Mouse (Mus musculus): ENCODE data around the gene Dlgap4.
A peak's percentile ranks its signal among the peaks of the same experiment; 100 is the strongest.

The Dlgap4 gene

DNA sequence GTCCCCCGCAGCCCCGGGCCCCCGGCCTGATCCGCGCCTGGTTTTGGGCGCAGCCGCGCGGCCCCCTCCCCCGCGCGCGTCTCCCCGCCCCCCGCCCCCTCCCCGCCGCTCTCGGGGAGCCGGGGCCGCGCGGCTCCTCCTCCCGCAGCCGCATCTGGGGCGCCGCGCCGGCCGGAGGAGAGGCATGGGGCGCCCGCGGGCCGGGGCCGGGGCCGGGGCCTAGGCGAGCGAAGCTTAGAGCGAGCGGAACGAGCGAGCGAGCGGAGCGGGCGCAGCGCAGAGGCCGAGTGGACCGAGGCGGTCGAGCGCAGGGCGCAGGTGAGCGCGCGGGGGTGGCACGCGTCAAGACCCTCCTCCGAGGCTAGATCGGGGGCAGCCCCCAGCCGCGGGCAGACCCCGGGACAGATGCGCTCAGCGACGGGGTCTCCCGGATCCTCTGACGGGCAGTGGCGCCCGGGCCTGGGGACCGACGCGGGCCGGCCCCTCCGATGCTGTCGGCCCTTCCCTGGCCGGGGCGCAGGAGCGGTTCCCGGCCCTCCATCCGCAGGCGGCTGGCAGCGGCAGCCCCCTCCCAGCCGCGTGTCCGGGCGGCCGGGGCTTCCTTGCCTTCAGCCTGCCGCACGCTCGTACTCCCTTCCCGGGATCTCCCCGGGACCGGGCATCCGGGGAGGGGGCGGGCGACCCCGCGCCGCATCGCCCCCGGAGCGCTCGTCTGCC lies at the start of gene Dlgap4:
TSS of gene Dlgap4 (plus strand) at position 165 of the 717 bp plus-strand sequence.
- DNase-seq (ENCODE audit: low spot score in 2 of 2): no peak

DNA sequence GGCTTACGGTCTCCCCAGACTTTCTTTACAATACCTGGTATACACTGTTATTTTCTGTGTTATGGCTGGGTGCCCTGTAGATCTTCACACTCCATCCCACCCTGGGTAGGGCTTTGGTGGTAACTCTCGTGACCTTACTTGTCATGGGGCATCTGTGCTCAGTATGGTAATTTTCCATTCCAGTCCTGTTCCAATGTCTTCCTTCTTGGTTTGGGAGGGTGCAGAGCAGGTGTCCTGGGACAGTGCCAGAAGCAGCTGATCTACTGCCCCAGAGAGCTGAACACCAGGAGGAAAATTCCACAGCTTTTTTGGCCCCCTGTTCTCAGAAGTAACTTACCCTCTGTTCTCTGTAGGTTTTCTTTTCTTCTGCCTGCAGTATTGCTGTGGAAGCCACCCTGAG lies 47.0 kb upstream of the Dlgap4 start:
- DNase-seq (ENCODE audit: low spot score in 2 of 2): no peak

DNA sequence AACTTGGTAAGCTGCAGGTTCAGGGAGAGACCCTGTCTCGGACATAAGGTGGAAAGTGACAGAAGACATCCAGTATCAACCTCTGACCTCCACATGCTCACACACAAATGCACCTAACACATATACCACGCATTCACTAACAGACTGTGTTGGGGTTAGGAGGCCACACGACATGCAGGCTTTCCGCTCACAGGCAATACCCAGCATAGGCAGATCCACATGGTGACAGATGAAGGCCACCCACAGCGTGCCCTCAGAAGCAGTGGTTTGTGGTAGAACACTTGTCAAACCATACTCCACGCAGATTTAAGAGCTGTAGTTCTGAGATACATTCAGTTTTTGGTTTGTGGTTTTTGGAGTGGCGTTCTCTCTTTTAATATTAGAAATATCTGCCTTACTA lies 44.9 kb upstream of the Dlgap4 start:
- DNase-seq (ENCODE audit: low spot score in 2 of 2): no peak

DNA sequence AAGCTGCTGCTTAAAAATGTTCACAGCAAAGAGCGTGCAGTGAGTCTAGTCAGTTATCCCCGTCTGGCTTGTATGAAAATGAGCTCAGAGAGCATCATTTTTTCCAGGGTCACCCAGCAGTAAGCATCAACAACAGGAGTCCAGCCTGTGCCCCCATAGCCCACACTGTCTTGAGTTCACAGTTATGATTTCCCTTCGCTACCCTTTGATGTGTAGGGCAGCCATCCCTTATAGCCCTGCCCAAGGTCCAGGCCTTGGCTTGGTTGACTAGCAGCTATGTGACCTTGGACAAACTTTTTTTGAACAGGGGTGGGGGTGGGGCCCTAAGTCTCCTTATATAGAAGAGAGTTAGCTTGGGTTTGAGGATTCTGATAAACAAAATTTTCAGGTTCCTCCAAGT lies 44.2 kb upstream of the Dlgap4 start:
- no peak for DNase-seq (ENCODE audit: low spot score in 2 of 2)

DNA sequence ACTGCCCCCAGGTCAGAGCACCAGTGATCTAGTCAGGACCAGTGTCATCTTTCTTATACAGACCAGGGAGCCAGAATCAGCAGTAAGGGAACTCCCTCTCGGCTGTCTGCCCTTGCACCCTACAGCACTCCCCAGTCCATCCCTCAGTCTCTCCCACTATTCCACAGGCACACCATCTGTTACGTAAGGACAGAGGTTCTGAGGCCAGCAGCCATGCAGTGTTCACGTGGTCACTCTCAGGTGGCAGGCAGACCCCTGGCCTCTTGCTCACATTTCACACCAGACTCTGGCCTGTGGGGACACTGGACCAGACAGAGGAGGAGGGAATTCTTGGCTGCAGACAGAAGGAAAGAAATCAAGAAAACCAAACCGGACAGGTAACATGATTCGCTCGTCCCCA lies 42.0 kb upstream of the Dlgap4 start:
- DNase-seq (ENCODE audit: low spot score in 2 of 2): no peak

DNA sequence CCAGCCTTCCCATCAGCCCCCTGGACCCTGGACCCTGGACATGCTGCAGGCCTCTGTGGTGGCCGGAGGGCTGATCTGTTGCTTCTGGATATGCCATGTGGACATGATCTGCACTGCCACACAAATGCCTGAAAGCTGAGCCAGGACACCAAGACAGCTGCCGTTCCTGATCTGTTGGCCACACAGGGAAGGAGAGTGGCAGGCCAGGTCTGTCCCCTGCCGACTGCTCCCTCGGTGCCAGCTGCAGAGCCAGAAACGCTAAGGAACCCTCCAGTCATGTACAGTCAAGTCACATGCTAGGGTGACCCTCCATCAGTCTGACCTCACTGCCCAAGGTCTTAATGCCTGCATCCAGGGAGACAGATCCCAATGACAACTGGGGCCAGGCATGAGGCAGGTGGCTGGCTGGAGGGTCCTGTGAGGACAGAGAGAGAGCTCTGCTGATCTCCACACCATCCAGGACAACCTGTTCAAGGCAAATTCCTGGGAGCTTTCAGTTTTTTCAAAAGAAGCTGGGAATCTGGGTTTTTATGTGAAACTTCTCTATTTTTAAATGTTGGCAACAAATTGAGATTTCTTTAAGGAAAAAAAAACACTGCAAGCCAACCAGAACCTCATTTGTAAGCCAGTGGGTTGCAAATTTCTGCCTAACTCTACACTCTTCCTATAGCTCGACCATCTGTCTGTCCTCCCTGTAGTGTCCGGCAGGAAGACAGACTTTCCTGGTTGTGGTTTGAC lies 36.5 kb upstream of the Dlgap4 start:
- no peak for DNase-seq (ENCODE audit: low spot score in 2 of 2)

DNA sequence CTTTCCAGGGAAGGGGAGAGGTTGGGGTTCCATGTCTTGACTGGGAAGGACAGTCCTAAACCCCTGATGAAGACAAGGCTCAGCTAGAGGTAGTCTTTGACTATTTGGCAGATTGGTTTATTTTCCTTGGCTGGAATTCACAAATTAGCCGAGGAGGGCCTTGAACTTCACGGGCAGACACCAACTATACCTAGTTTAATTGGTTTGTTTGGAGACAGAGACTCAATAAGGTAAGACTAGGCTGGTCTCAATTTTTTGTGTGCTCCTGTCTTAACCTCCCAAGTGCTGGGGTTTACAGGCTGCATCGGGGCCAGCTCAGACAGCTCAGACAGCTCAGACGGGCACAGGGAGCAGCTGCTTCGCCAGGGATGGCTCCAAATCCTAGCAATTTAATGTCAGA lies 33.0 kb upstream of the Dlgap4 start:
- no peak for DNase-seq (ENCODE audit: low spot score in 2 of 2)

DNA sequence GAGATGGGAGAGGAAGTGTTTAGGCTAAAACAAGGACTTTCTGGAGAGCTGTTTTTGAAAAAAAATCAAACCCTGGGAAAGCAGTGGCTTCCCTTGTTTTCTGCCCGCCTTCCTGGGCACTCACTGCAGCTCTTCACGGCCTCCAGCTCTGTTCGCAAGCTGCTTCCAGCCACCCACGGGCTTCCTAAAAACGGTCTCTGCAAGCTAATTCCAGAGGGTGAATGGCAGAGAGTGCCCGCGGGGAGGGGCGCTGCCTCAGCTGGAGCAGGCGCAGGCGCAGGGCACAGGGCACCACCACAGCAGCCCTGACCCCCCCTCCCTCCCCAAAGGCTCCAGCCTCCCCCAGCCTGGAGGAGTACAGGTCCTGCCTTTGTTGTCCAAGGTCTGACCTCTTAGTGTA lies 32.3 kb upstream of the Dlgap4 start:
- DNase-seq (ENCODE audit: low spot score in 2 of 2): peak; percentile 91

DNA sequence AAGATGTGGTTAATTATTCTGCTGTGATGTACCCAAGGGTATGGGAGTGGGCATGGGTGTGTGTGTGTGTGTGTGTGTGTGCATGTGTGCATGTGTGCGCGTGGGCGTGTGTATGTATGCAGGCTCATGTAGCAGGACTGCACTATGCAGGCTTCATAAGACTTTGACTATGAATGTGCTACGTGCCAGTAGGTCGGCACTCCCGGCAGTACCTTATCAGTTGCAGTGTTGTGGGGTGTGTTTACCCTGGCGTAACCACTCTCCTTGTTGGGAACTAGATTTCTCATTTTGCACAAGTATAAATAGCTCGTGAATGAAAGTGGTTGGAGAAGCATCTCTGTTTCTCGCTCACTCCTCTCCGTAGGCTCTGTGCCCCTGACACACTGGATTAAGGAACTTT lies 30.6 kb upstream of the Dlgap4 start:
- DNase-seq (ENCODE audit: low spot score in 2 of 2): peak in 1 of 2 experiments; percentile 9

DNA sequence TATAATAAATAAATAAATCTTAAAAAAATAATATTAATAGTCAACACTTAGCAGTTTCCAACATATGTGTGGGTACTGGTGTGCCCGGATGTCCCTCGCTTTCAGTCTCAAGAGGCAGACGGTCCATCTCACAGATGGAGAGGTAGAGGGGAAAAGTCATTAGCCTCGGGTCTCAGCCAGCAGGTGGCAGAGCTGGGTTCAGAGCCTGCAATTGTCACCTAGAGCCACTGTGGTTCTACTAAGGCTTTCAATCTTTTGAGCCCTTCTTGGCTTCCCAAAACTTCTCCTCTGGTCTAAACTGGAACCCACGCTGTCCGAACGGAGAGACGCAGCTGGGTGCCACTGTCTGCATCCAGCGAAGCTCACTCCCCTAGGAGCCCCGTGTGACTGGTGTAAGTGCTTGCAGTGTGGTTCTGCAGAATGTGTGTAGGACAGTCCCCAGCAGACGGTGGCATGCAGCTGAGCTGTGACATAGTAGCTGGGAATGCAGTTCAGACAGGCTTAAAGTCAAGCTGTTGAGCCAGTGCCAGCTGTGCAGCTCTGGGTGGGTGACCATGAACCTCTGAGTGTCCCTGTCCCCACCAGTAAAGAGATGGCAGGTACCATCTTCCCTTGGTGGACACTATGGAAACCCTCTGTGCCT lies 29.2 kb upstream of the Dlgap4 start:
- DNase-seq (ENCODE audit: low spot score in 2 of 2): peak; percentile 50 to 51

DNA sequence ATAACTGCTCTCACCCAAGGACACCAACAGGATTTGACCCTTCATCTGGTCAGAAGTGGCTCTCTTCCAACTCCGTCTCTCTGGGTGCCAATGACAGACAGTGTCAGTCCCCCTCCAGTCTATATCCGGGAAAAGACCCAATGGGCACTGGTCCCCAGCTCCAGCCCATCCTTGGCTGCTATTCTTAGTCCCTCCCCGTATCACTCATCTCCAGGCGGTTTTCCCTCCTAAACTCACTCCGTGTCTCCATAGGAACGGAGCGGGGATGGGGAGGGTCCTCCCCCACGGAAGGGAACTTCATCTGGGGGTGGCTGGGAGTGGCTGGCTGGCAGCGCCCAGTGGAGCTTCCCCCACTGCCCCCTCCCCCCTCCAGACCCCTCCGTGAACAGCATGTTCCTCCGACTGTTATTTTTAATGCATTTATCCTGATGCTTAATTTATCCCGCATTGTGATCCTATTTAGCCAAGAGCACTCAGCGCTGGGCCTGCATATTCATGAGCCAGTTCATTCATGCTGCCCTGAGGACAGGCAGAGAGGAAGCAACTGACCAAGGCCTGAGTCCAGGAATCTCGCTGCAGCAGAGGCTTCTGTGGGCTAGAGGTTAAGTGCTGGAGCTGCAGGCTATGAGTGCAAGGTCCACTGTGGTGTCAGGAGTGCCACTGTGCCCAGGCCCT lies 28.6 kb upstream of the Dlgap4 start:
- DNase-seq (ENCODE audit: low spot score in 2 of 2): peak; percentile 70 to 71

DNA sequence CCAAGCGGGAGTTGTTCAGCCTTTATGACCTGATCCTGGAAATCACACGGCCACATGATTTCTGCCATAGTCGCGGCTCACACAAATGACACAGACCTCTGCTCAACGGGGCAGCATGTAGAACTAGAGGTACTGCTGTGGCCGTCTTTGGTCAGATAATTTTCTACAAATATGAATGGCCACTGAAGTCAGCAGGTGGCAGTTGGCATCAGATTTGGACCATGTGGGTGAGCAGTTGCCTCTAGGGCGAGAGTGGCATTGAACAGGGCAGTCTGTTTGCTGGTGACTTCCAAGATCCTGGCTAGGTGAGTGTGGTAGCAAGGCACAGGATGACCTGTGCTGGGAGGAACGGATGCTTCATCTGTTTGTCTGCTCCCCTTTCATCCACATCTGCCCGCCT lies 24.0 kb upstream of the Dlgap4 start:
- no peak for DNase-seq (ENCODE audit: low spot score in 2 of 2)

DNA sequence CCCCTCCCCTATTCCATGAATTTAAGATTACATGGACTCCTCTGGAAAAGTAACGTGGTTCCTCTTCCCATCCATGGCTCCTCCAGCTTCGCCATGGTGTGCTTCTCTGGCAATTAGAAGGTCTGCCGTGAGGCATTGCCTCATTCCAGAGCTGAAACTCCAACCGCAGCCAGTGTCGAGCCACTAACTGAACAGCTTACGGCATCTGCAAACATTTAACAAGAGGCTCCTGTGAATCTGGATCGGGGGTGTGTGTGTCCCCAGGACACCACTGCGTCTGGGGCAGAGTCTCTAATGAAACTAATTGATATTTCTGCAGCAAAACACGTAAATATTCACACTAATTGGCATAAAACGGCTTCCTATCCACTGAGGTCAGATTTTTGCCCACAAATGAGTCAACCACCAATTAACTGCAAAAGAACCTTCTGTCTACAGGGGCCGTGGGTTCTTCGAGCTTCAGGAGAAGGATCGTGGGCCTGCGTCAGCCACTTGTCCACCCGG lies 18.5 kb upstream of the Dlgap4 start:
- DNase-seq (ENCODE audit: low spot score in 2 of 2): no peak

DNA sequence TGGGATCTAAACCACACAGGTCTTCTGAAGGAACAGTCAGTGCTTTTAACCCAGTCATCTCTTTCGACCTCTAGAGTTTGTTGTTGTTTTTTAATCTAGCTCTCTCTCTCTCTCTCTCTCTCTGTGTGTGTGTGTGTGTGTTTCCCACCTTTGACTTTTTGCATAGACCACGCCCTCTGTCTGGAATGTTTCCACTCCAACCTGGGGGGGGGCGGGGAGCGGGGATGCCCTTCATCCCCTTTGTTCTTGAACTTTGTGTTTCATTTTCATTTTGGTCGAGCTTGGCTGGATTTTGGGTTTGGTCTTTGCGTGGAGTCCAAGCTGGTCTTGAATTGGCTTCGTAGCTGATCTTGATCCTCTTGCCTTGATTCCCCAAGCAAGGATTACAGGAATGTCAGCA lies 10.9 kb upstream of the Dlgap4 start:
- DNase-seq (ENCODE audit: low spot score in 2 of 2): no peak

DNA sequence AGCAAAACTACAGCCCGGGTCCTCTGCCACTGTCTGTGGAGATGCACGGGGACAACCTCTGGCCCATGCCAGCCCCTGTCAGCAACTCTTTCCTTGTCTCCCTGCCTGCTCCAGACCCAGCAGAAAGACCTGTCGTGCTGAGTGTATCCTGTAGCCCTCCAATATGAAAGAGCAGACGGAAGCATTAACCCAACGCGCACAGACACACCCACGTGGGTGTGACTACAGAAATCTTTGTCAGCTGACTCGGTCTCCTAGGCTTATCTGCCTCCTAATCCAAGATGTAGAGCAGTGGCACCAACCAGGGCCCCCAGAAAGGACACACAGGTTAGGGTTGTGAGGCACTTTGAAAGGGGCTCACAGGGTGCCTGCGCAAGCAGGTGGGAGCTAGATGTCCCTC lies 9.8 kb upstream of the Dlgap4 start:
- DNase-seq (ENCODE audit: low spot score in 2 of 2): no peak

DNA sequence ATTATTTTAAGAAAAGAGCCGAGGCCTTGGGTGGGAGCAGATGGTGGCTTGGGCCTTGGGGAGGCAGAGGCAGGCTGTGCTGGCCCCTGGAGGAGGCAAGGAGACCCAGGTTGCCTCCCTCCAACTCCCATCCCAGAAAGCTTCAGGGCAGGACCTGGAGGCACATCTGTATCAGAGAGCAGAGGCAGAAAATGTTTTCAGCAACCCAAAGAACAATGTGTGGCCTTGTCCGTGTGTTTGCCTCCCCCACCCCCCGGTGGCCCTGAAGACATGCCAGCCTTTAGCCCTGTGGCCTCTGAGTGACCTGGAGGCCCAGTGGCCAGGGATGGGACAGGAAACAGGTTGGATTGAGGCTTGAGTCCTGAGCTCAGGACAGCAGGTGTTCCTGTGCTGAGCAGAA lies 8.4 kb upstream of the Dlgap4 start:
- no peak for DNase-seq (ENCODE audit: low spot score in 2 of 2)

DNA sequence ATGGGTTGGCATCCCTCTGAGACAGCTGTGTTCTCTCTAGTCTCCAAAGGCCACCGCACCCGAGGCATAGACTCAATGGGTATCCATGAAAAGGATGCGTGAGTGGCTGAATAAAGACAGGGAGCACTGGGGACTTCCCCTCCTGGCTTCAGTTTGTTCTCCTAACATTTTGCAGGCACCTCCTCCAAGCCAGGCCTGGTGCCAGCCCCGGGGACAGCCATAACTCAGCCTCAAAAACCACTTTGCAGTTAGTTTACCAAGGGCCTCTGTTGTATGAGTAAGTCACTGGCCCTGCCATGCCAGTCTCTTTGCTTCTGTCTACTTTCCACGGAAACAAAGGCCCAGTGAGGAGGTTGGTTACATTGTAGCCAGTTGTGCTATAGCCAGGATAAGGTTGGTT lies 7.5 kb upstream of the Dlgap4 start:
- DNase-seq (ENCODE audit: low spot score in 2 of 2): no peak

DNA sequence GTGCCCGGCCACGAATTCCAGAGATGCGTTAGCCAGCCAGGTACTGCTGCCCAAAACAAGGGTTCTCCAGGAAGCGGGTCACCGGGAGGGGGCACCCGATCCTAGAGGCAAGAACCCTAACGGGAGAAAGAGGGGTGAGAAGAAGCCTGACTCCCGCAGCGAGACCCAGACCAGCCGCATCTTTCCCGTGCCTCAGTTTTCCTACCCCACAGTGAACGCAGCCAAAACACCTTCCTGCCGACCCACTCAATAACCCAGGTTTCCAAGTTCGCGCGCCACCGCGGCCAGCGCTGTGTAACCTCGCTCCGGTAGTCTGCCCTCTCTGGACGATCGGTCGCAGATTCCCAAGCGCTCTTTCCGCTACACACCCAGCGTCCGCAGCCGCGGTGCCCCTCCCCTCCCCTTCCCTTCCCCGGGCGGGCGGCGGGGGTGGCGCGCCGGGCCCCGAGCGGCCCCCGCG lies 394 bp upstream of the Dlgap4 start:
- peak; percentile 82 to 85 for DNase-seq (ENCODE audit: low spot score in 2 of 2)

DNA sequence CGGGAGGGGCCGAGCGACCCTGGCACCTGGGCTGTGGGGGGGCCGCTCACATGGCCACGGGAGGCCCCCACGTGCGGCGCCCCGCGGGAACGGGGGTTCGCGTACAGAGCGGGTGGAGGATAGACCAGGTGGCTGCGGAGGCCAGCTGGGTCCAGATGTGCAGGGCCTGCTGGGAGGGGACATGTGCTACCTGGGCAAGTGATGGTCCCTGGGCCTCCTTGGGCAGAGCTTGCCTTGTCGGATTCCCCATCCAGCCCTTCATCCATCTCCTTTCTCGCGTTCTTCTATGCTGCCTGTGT lies 702 bp downstream of the Dlgap4 start:
- DNase-seq (ENCODE audit: low spot score in 2 of 2): no peak

DNA sequence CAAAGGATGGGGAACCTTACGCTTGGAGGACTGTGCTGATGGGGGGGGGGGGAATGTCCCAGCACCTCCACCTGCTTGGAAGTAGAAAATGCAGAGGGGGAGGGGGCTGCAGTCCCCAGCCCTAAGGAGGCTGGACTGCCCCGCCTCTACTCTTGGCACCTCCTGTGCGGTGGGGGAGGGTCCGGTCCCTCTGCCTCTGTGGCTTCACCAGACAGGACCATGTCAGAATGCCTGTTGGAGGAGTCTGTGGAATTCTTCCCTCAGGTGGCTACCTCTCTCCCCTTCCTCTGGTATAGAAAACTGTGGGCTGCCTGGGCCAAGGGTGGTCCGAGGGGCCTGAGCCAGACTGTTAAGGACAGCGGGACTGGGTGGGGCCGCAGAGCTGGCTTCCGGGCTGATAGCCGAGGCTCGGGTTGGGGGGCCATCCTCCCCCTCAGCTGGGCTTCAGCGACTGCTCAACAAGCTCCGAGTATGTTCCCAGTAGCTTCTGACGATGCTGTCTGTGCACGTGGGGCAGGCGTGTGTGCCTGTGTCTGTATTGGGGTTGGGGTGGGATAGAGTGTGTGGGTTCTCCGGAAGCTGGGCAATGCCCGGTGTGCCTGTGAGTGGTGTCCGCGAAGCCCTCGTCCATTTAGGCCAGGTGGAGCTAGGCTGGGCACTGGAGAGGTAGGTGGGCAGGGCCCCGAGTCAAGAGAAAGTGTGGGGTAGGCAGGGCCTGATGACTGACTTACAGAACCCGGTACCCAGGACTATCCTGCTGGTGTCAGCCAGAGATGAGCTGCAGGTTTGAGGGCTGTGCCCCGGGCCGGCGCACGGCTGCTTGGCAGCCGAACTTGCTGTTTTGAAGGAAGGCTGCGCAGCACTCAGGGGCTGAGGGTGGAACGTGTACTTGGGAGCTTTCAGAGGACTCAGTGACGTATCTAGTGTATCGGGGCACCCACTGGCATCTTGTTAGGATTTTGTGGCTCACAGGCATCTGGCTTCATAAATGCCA lies 1.5 kb downstream of the Dlgap4 start:
- DNase-seq (ENCODE audit: low spot score in 2 of 2): peak; percentile 37 to 57

DNA sequence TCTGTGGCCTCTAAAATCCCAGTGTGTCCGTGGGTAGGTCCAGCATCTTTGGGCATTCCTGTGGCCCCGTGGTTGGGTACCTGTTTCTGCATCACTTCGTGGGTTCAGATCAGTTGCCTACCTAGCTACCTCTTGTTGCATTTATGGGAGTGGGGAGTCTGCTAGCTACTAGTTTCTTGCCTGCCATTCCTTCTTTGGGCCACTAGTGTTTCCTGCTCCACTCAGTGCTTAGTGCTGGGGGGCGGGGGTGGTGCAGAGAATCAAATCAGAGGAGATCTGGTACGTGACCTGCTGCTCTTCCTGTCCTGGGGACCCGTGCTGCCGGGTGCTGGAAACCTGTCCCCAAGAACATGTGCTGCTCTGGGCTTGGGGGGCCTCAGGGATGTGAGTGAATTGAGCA lies 3.0 kb downstream of the Dlgap4 start:
- no peak for DNase-seq (ENCODE audit: low spot score in 2 of 2)
